Mouse (Mus musculus) gastrocnemius, postnatal 10 days (tissue): ENCODE data around the gene Mov10l1. TPM values are rescaled to one million over a fixed set of nuclear protein-coding genes. Genes with fewer than 3 reads are reported as not detected.

ENCODE experiments used
- DNase-seq: peaks from one replicate; pipeline ENCODE4 v3.0.0; 2021; ENCODE audit warnings: mixed read lengths
- total RNA-seq, 2 experiments: library from RNA; stranded (reverse); gene quantifications; 2 replicates each; pipeline ENCODE4 v1.2.3; 2021

Mov10l1 gene
- total RNA-seq, 2 experiments from 2014 or later, result not detected

DNA sequence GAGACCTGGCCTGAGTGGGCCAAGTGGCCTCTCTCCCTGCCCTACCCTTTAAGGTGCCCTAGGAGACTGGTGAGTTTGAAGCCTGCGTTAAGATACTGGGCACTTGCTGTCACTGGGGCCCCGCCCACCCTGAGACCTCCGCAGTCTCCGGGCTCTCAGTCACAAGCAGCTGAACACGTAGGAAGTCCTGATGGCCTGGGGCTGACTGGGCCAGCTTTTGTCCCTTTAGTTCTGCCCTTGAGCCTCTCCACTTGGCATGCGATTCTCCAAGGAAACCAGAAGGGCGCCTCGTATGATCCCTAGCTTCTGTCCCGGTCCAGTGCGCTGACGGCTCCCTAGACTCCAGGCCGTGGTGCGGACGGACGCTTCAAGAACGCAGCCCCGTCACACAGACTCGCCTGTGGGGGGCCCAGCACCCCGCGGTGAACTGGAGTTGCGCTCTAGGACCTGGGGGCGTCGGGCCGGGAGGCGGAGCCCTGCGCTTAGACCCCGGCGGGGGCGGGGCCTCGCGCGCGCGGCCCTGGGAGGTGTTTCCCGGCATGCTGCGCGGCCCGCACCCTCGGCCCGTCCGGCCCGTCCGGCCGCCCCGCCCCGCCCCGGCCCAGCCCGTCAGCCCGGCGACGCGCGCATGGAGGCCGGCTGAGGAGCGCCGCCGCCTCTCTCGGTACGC, 92.9 kb downstream of the Mov10l1 start:
- peak; percentile 92 for DNase-seq

DNA sequence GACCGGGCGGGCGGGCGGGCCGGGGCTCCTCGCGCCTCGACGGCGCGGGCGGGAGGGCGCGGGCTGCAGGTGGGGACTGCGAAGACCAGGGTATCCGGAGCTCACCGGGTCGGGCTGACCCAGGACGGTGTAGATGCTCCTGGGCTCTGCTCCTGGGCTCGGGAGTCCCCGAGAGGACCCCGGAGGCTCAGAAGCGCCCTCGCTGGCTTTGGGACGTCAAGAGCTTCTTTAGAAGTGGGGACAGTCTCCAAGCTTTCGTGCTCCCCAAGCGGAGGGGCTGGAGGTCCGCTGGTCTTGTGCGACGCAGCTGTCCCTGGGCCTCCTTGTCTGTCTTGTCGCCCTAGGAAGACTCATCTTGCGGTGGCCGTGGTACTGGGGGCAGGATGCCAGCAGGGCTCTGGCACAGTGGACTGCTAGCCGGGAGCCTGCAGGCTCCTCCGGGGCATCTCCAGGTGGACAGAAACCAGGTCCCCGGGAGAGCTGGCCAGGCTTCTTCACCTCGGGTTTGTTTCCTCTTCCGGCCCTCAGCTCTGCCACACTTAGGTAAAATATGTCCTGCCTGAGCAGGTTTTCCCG, 93.5 kb downstream of the Mov10l1 start:
- DNase-seq, result peak; percentile 73

DNA sequence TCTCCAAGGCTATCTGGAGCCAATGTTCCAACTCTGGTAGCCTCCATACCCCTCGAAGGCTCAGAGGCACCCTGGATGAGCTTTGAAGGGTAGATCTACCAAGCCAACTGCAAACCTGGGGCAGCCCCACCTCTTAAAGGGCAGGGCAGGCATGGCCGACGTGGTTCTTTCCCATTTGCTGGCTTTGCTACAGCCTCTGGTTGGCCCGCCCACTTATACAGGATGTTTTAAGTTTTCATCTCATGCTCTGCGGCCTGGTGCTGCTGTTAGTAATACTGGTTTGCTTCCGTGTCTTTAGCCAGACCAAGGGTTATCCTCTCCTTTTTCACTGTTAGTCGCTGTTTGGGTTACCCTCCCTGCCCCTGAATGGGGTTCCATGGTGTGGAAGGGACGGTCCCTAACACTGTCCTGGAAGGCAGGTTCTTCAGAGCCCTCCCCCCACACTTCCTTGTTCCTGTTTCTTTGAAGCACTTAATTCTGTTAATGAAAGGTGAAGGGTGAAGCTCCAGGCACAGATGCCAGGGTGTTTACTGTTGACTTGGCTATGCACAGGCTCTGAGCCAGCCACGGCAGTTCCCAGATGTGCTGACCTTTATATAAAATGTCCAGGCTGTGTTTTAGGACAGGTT, 95.6 kb downstream of the Mov10l1 start:
- DNase-seq, result no peak

DNA sequence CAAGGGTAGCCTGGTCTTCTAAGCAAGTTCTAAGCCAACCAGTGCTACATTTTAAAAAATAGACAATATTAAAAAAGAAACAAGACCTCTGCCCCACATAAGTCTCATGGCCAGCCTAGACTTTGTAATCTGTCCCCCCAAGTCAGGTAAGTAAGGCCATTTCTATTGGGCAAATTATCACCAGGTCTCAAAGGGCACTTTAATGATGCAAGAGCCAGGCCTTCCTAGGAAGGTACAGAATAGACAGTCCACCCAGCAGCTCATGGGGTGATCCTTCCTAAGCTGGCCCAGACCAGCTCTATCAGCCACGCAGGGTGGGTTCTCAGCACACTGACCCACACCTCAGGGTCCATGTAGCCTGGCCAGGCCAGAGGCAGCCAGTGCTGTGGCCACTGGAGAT, 101.2 kb downstream of the Mov10l1 start:
- no peak for DNase-seq

DNA sequence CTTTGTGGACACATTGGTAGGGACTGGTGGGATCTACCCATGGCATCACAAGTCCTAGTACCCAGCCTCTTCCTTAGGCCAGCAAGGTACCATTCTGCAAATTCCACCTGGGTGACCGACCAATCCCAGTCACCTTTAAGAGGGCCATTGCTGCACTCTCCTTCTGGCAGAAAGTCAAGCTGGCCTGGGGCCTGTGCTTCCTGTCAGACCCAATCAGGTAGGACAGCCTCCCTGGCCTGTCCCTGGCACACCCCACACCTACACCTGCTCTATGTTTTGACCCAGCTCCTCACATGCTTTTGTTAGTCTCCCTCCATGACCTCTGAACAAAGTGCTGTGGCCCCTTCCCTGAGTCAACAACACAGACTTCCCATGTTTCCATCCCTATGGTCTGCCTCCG, 102.1 kb downstream of the Mov10l1 start:
- no peak for DNase-seq

DNA sequence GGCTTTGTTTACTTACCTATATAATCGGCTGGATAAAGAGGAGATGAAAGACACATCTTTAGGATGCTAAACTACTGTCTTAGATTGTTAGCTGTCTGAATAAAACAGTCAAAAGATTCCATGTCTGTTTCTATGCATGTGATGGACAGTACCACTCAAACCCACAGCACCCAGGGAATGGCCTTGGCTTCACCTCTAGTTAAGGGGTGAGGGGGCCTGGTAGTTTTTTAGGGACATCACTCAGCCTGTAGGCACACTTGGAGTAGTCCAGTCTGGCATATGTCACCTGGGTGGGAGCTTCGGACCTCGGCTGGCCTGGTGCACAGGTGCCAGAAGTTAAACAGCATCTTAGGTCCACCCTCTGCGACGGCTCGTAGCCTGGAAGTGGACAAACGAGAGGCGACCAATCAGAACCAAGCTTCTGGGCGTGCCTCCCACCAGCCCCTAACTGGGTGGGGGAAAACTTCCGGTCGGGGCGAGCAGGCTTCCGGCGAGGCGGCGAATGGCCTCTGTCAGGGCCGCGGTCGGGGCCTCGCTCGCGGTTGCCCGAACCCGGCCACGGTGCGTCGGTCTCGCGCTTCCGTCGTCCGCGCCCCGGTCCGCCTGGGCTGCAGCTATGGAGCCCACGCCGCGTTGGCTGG, 106.0 kb downstream of the Mov10l1 start, which contains the start of gene Selenoo:
TSS of gene Selenoo (plus strand) at position 478 of the 641 bp plus-strand sequence.
- peak; percentile 90 for DNase-seq

DNA sequence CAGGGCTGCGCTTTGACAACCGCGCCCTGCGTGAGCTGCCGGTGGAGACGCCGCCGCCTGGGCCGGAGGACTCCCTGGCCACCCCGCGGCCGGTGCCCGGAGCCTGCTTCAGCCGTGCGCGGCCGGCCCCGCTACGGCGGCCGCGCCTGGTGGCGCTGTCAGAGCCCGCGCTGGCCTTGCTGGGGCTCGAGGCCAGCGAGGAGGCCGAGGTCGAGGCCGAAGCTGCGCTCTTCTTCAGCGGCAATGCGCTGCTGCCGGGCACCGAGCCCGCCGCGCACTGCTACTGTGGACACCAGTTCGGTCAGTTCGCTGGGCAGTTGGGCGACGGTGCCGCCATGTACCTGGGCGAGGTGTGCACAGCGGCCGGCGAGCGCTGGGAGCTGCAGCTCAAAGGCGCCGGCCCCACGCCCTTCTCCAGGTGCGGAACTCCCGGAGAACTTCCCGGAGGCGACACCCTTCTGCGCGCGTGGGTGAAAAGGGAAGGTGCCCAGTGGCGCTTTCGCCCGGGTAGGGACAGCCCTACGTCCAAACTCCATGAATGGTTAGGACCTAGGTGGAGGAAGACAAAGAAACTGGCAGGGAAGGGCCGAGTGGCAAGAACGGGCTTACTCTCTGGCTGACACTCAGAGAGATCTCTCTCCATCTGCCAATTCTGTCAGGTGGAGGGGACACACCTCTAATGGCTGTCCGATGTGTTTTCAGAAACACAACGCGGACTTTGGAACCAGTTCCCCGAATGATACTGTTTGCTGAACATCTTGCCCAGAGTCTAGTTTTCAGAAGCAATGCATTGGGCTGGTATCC, 106.7 kb downstream of the Mov10l1 start:
- peak; percentile 61 for DNase-seq

DNA sequence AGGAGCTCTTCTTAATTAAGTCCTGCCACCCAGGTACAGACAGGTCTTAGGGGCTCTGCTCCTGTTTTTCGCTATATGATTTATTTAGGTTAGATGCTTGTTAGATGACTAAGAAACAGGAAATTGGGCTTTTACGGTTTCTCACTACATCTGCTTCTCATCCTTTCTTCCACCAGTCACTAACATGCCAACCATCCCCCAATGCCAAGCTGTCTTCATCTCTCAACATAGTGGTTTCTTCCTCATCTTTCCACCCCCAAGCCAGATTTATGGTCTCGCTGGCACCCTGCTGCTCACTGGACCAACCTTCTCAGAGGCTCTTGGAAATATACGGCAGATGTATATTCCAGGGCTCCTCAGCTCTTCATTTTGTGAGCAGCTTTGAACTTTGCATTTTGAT, 108.0 kb downstream of the Mov10l1 start:
- no peak for DNase-seq

DNA sequence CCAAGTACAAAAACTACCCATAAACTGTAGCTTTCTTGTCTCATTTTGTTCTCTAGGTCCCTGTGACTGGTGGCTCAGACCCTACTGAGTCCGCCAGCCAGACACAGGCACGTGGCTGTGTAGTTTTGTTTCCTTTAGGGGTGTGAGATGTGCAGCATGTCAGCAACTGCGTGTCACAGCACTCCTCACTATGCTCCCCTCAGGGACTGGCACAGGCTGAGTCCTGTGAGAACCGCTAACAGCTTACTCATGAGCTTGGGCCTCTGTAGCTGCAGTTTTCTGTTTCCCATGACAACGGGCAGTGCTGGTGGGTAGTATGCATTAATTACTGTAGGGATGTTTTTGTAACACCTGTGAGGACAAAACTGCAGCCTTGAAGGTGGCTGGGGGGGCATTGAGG, 109.5 kb downstream of the Mov10l1 start:
- DNase-seq, result no peak

DNA sequence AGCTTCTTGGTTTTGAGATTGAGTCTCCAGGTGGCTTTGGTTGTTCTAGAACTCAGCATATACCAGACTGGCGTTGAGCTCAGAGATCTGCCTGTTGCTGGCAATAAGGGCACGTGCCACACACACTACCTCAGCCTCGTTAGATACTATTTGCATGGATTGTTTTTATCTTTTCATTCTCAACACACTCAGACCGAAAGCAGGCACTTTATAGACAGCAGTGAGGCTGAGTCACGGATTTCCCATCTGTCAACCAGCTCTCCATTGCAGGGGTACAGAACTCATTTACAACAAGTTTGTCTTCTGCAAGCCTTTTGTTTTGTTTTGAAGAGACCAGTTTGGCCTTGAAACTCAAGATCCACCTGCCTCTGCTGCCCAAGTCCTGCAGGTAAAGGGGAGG, 114.7 kb downstream of the Mov10l1 start:
- DNase-seq, result no peak

DNA sequence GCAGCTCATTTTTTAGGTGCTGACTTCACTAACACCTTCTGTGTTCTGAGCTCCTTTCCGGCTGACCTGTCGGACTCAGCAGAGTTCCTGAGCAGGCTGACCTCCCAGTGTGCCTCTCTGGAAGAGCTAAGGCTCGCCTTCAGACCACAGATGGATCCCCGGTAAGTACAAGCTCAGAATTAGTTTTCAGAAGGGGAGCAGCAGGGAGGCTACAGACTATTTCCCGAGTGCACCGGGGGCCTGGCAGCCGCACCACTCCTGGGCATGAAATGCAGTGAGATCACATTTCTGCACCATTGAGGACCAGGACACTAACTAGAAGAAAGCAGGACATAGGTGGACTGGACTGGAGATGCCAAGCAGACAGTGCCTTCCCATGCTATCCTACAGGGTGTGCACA, 115.9 kb downstream of the Mov10l1 start:
- no peak for DNase-seq

DNA sequence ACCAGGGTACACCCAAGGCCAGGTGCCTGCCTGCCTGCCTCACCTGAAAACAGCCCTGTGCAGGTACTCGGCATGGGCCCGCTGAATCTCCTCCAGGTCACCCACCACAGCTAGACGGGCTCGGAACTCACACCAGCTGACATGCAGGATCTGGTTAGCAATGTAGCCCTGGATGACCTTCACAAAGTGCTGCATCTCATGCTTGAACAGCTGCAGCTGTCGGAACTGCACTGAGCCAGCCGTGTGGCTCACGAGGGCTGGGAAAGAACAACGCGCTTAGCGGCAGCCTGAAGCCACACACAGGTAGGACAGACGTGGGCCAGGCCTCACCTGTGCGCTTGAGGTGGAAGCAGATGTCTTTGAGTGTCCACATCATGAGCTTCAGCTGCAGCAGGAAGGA, 118.1 kb downstream of the Mov10l1 start:
- no peak for DNase-seq

DNA sequence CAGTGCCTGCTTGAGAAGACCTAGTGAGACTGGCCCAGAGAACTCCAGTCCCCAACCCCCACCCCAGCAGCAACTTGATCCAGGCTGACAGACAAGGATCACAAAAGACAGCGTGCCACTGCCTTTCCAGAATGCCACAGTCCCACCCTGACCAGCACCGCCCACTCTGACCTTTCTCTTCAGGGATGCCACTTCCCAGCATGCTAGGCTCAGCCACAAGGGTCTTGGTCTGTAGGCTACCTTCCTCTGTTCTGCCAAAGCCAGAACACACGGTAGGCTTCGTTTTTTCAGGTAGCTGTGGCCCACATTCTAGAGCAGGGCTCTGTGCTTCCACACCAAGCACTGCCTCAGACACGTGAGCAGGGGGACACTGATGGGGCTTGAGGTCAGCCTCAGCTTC, 119.9 kb downstream of the Mov10l1 start:
- no peak for DNase-seq

DNA sequence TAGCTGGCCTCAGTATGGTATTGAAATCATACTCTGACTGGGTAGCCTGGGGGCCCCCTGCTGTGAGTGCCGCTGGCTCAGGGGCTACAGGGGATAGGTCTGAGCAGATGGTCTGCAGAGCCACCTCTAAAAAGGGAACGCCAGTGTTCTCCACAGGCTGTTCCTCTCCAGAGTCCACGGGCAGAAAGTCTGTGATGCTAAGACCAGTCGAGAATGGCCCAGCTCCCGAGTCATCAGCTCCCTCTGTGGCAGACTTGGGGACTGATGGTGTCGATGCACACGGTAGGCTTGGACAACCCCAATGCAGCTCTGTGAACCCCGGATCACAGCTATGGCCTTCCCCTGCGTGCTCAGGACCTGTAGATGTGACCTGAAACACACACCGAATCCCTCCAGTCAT, 121.2 kb downstream of the Mov10l1 start:
- no peak for DNase-seq

DNA sequence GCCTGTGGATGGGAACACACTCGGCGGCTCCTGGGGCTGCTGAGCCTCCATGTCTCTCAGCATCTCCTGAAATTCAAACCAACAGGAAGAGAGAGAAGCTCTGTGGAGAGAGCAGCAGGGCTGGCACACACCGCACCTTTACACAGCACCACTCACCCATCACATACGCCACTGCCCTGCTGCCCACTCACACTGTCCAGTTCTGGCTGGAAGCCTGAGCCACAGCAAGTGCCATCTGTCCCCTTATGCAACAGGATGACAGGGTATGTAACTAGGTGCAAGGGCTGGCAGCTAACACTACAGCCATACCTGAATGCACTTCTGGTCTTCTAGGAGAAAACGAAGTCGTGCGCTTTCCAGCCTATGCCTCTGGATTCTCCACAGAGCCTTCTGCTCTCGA, 121.7 kb downstream of the Mov10l1 start:
- peak; percentile 3 for DNase-seq

Other genes starting within 250 kb of the Mov10l1 start
- 10 to 100 TPM; 26.5 to 33.4 TPM for gene Brd1, start 248.7 kb upstream of the Mov10l1 start, total RNA-seq
- 1 to 10 TPM; 7.2 to 9.4 TPM for gene Zbed4, start 231.2 kb upstream of the Mov10l1 start, total RNA-seq
- 1 to 10 TPM; 5.7 to 6.5 TPM for gene Alg12, start 163.6 kb upstream of the Mov10l1 start, total RNA-seq
- 10 to 100 TPM in 1 of 2 experiments, 1 to 10 TPM in 1; 9.4 to 13.6 TPM for gene Creld2, start 163.3 kb upstream of the Mov10l1 start, total RNA-seq
- gene Pim3, start 120.7 kb upstream of the Mov10l1 start, total RNA-seq, result 10 to 100 TPM; 14.8 to 19.4 TPM
- not detected for gene Ttll8, start 28.5 kb upstream of the Mov10l1 start, total RNA-seq
- under 1 TPM; 0.07 to 0.20 TPM for gene Mlc1, start 3.9 kb upstream of the Mov10l1 start, total RNA-seq
- under 1 TPM; 0.07 to 0.18 TPM for gene Panx2, start 76.8 kb downstream of the Mov10l1 start, total RNA-seq
- gene Trabd, start 92.2 kb downstream of the Mov10l1 start, total RNA-seq, result 10 to 100 TPM; 24.9 to 28.1 TPM
- 10 to 100 TPM in 1 of 2 experiments, 1 to 10 TPM in 1; 9.1 to 10.1 TPM for gene Selenoo, start 106.2 kb downstream of the Mov10l1 start, total RNA-seq
- 10 to 100 TPM in 1 of 2 experiments, 1 to 10 TPM in 1; 8.4 to 11.0 TPM for gene Tubgcp6, start 140.2 kb downstream of the Mov10l1 start, total RNA-seq
- 10 to 100 TPM in 1 of 2 experiments, 1 to 10 TPM in 1; 7.6 to 10.6 TPM for gene Hdac10, start 145.8 kb downstream of the Mov10l1 start, total RNA-seq
- gene Mapk12, start 157.8 kb downstream of the Mov10l1 start, total RNA-seq, result 10 to 100 TPM; 76.0 to 77.1 TPM
- gene Mapk11, start 166.7 kb downstream of the Mov10l1 start, total RNA-seq, result 1 to 10 TPM; 2.1 to 3.0 TPM
- 10 to 100 TPM; 28.9 to 43.0 TPM for gene Plxnb2, start 197.9 kb downstream of the Mov10l1 start, total RNA-seq
- 1 to 10 TPM; 4.5 to 7.0 TPM for gene Dennd6b, start 213.6 kb downstream of the Mov10l1 start, total RNA-seq
- 10 to 100 TPM; 60.1 to 61.9 TPM for gene Ppp6r2, start 228.6 kb downstream of the Mov10l1 start, total RNA-seq